Mouse (Mus musculus): Measurements from ENCODE around the gene Afdn.

Afdn gene

GRCm38 (mm10) chr17:13759853-13760627 lies at the start of gene Afdn:
Afdn (plus strand) TSS chr17:13760539.
- peak; percentile 85 for DNase-seq (ENCODE audit: extremely low spot score, low spot score)

GRCm38 (mm10) chr17:13711173-13711572 lies 49.2 kb upstream of the Afdn start:
- DNase-seq (ENCODE audit: extremely low spot score, low spot score): no peak

GRCm38 (mm10) chr17:13712116-13712515 lies 48.2 kb upstream of the Afdn start:
- DNase-seq (ENCODE audit: extremely low spot score, low spot score): no peak

GRCm38 (mm10) chr17:13712518-13712917 lies 47.8 kb upstream of the Afdn start:
- no peak for DNase-seq (ENCODE audit: extremely low spot score, low spot score)

- DNase-seq (ENCODE audit: extremely low spot score, low spot score): no peak
Measured at GRCm38 (mm10) chr17:13714128-13714527, 46.2 kb upstream of the Afdn start.

GRCm38 (mm10) chr17:13714654-13715053 lies 45.7 kb upstream of the Afdn start:
- no peak for DNase-seq (ENCODE audit: extremely low spot score, low spot score)

GRCm38 (mm10) chr17:13715511-13715910 lies 44.8 kb upstream of the Afdn start:
- DNase-seq (ENCODE audit: extremely low spot score, low spot score): no peak

GRCm38 (mm10) chr17:13716336-13716735 lies 44.0 kb upstream of the Afdn start:
- DNase-seq (ENCODE audit: extremely low spot score, low spot score): no peak

GRCm38 (mm10) chr17:13717428-13717827 lies 42.9 kb upstream of the Afdn start:
- no peak for DNase-seq (ENCODE audit: extremely low spot score, low spot score)

- DNase-seq (ENCODE audit: extremely low spot score, low spot score): no peak
Measured at GRCm38 (mm10) chr17:13720187-13720586, 40.2 kb upstream of the Afdn start.

- no peak for DNase-seq (ENCODE audit: extremely low spot score, low spot score)
Measured at GRCm38 (mm10) chr17:13721372-13721771, 39.0 kb upstream of the Afdn start.

GRCm38 (mm10) chr17:13722434-13722833 lies 37.9 kb upstream of the Afdn start:
- no peak for DNase-seq (ENCODE audit: extremely low spot score, low spot score)

GRCm38 (mm10) chr17:13725004-13725550 lies 35.3 kb upstream of the Afdn start:
- DNase-seq (ENCODE audit: extremely low spot score, low spot score): no peak

GRCm38 (mm10) chr17:13726832-13727355 lies 33.4 kb upstream of the Afdn start:
- no peak for DNase-seq (ENCODE audit: extremely low spot score, low spot score)

GRCm38 (mm10) chr17:13730980-13731726 lies 29.2 kb upstream of the Afdn start:
- no peak for DNase-seq (ENCODE audit: extremely low spot score, low spot score)

GRCm38 (mm10) chr17:13731727-13732112 lies 28.6 kb upstream of the Afdn start:
- DNase-seq (ENCODE audit: extremely low spot score, low spot score): no peak

- no peak for DNase-seq (ENCODE audit: extremely low spot score, low spot score)
Measured at GRCm38 (mm10) chr17:13732685-13733084, 27.7 kb upstream of the Afdn start.

GRCm38 (mm10) chr17:13733971-13734370 lies 26.4 kb upstream of the Afdn start:
- DNase-seq (ENCODE audit: extremely low spot score, low spot score): no peak

- no peak for DNase-seq (ENCODE audit: extremely low spot score, low spot score)
Measured at GRCm38 (mm10) chr17:13735057-13735456, 25.3 kb upstream of the Afdn start.

- DNase-seq (ENCODE audit: extremely low spot score, low spot score): no peak
Measured at GRCm38 (mm10) chr17:13735803-13736282, 24.5 kb upstream of the Afdn start.

- DNase-seq (ENCODE audit: extremely low spot score, low spot score): no peak
Measured at GRCm38 (mm10) chr17:13737336-13737735, 23.0 kb upstream of the Afdn start.
